Mouse (Mus musculus): ENCODE results near the gene Bex4. TPM values are rescaled to one million over a fixed set of nuclear protein-coding genes. Genes with fewer than 3 reads are reported as not detected.
A peak's percentile ranks its signal among the peaks of the same experiment; 100 is the strongest.

The Bex4 gene
- polyA plus RNA-seq, 1 experiment from 2014 or later = 128 TPM

- no peak for TF ChIP-seq CTCF (IDR thresholded peaks at IDR 0.05; ENCODE audit: low read depth)
- no peak for ATAC-seq (ENCODE audit: insufficient read depth)
- H3K27me3 ChIP-seq (ENCODE audit: insufficient read depth, low read length) = no peaks in the 10 kb centered on the region
- peak overlapping the region; percentile 24; the same call in 1 of the 2 replicates for H3K27ac ChIP-seq (ENCODE audit: low read depth)
- no peaks in the 10 kb centered on the region for H3K9me3 ChIP-seq (ENCODE audit: low read depth, low read length)
- H3K9ac ChIP-seq = no peak overlapping the region
- 28% methylated on average over 7 of the region's 7 CpGs for WGBS
- peak overlapping the region; percentile 18; the same call in 1 of the 2 replicates for H3K4me2 ChIP-seq
- H3K36me3 ChIP-seq (ENCODE audit: insufficient read depth) = no peaks in the 10 kb centered on the region
- no peak overlapping the region for H3K4me3 ChIP-seq (ENCODE audit: low read depth, low read length)
- peak; percentile 24 for DNase-seq
- H3K4me1 ChIP-seq (ENCODE audit: insufficient read depth) = no peaks in the 10 kb centered on the region
These were observed 5.4 kb downstream of the Bex4 start for GRCm38 (mm10) chrX:136144195-136144594.

GRCm38 (mm10) chrX:136170625-136171024, 31.8 kb downstream of the Bex4 start:
- 28% methylated on average over 10 of the region's 10 CpGs for WGBS
- Histone ChIP-seq H3K27me3 (ENCODE audit: insufficient read depth, low read length) (no peaks in the 10 kb centered on the region), H3K4me1 (ENCODE audit: insufficient read depth) (no peaks in the 10 kb centered on the region), H3K27ac (ENCODE audit: low read depth) (no peak overlapping the region), H3K9ac (peak overlapping the region; percentile 40; the same call in 1 of the 2 replicates), H3K36me3 (ENCODE audit: insufficient read depth) (0 out of 2 replicates have a peak, but pooled peaks cover 7% of the 10 kb centered on the region), H3K9me3 (ENCODE audit: low read depth, low read length) (no peaks in the 10 kb centered on the region), H3K4me3 (ENCODE audit: low read depth, low read length) (peak overlapping the region; percentile 61), H3K4me2 (peak overlapping the region; percentile 64)
- TF ChIP-seq CTCF (IDR thresholded peaks at IDR 0.05; ENCODE audit: low read depth) = no peak
- ATAC-seq (ENCODE audit: insufficient read depth) (no peak), DNase-seq (no peak)

- Histone ChIP-seq H3K4me1 (ENCODE audit: insufficient read depth) (no peaks in the 10 kb centered on the region), H3K4me2 (peak overlapping the region; percentile 64), H3K27ac (ENCODE audit: low read depth) (peak overlapping the region; percentile 94), H3K9me3 (ENCODE audit: low read depth, low read length) (no peaks in the 10 kb centered on the region), H3K4me3 (ENCODE audit: low read depth, low read length) (peak overlapping the region; percentile 61), H3K27me3 (ENCODE audit: insufficient read depth, low read length) (no peaks in the 10 kb centered on the region), H3K9ac (peak overlapping the region; percentile 77), H3K36me3 (ENCODE audit: insufficient read depth) (0 out of 2 replicates have a peak, but pooled peaks cover 7% of the 10 kb centered on the region)
- 11% methylated on average over 24 of the region's 24 CpGs for WGBS
- DNase-seq (peak; percentile 84), ATAC-seq (ENCODE audit: insufficient read depth) (peak; percentile 62)
- no peak for TF ChIP-seq CTCF (IDR thresholded peaks at IDR 0.05; ENCODE audit: low read depth)
These were observed 32.7 kb downstream of the Bex4 start for GRCm38 (mm10) chrX:136171189-136172117.

GRCm38 (mm10) chrX:136172118-136172551, 33.3 kb downstream of the Bex4 start, which contains the start of gene Tceal8:
Gene Tceal8, minus strand, starts transcription at chrX:136172342.
- H3K9me3 ChIP-seq (ENCODE audit: low read depth, low read length) = no peaks in the 10 kb centered on the region
- peak within 1 kb of the TSS; percentile 94 for H3K27ac ChIP-seq (ENCODE audit: low read depth)
- 16% methylated on average over 10 of the region's 10 CpGs for WGBS
- 0 out of 2 replicates have a peak, but pooled peaks cover 7% of the 10 kb centered on the region for H3K36me3 ChIP-seq (ENCODE audit: insufficient read depth)
- peak within 1 kb of the TSS; percentile 77 for H3K9ac ChIP-seq
- no peaks in the 10 kb centered on the region for H3K4me1 ChIP-seq (ENCODE audit: insufficient read depth)
- H3K4me2 ChIP-seq = peak within 1 kb of the TSS; percentile 64
- ATAC-seq (ENCODE audit: insufficient read depth) = peak; percentile 96
- H3K27me3 ChIP-seq (ENCODE audit: insufficient read depth, low read length) = no peaks in the 10 kb centered on the region
- no peak for TF ChIP-seq CTCF (IDR thresholded peaks at IDR 0.05; ENCODE audit: low read depth)
- DNase-seq = peak; percentile 93
- peak within 1 kb of the TSS; percentile 61 for H3K4me3 ChIP-seq (ENCODE audit: low read depth, low read length)

GRCm38 (mm10) chrX:136172786-136173185, 34.0 kb downstream of the Bex4 start:
- 17% methylated on average over 10 of the region's 10 CpGs for WGBS
- peak overlapping the region; percentile 58 for H3K4me2 ChIP-seq
- DNase-seq (peak; percentile 67), ATAC-seq (ENCODE audit: insufficient read depth) (no peak)
- 0 out of 2 replicates have a peak, but pooled peaks cover 7% of the 10 kb centered on the region for H3K36me3 ChIP-seq (ENCODE audit: insufficient read depth)
- TF ChIP-seq CTCF (IDR thresholded peaks at IDR 0.05; ENCODE audit: low read depth) = no peak
- peak overlapping the region; percentile 61 for H3K4me3 ChIP-seq (ENCODE audit: low read depth, low read length)
- no peaks in the 10 kb centered on the region for H3K4me1 ChIP-seq (ENCODE audit: insufficient read depth)
- H3K9ac ChIP-seq = peak overlapping the region; percentile 50
- H3K27ac ChIP-seq (ENCODE audit: low read depth) = peak overlapping the region; percentile 81
- no peaks in the 10 kb centered on the region for H3K9me3 ChIP-seq (ENCODE audit: low read depth, low read length)
- no peaks in the 10 kb centered on the region for H3K27me3 ChIP-seq (ENCODE audit: insufficient read depth, low read length)

GRCm38 (mm10) chrX:136180897-136181553, 42.2 kb downstream of the Bex4 start:
- Histone ChIP-seq H3K4me2 (no peak overlapping the region), H3K9ac (no peak overlapping the region), H3K36me3 (ENCODE audit: insufficient read depth) (no peaks in the 10 kb centered on the region), H3K27me3 (ENCODE audit: insufficient read depth, low read length) (no peaks in the 10 kb centered on the region), H3K4me3 (ENCODE audit: low read depth, low read length) (no peak overlapping the region), H3K9me3 (ENCODE audit: low read depth, low read length) (no peaks in the 10 kb centered on the region), H3K27ac (ENCODE audit: low read depth) (no peak overlapping the region), H3K4me1 (ENCODE audit: insufficient read depth) (no peaks in the 10 kb centered on the region)
- WGBS = 27% methylated on average over 11 of the region's 11 CpGs
- no peak for TF ChIP-seq CTCF (IDR thresholded peaks at IDR 0.05; ENCODE audit: low read depth)
- DNase-seq = peak; percentile 38
- peak; percentile 74 for ATAC-seq (ENCODE audit: insufficient read depth)
